Mouse (Mus musculus) stomach, postnatal 0 days (tissue): ENCODE measurements at regions not wholly inside any gene's neighbourhood (a gene's known extent, or its start where the extent isn't known, plus 50 kb on each side); places are given as distances from the start of the nearest gene placed in this dataset.

ENCODE experiments used
- CTCF ChIP-seq: IDR thresholded peaks from 2 replicates; pipeline ENCODE4 v1.5.1; 2016; ENCODE audit warnings: antibody characterized with exemption, low read depth, mild to moderate bottlenecking, moderate library complexity
- EP300 ChIP-seq: optimal IDR thresholded peaks from 2 replicates; pipeline ENCODE3; 2016; ENCODE audit warnings: antibody characterized with exemption

- TF ChIP-seq CTCF (no peak), EP300 (no peak)
Measured at GRCm38 (mm10) chr1:43879163-43879562, 51.6 kb upstream of the Uxs1 start.
